Mouse (Mus musculus) hindbrain, embryonic 11.5 days (tissue): ENCODE data around the gene Pkn1. TPM values are rescaled to one million over a fixed set of nuclear protein-coding genes. Genes with fewer than 3 reads are reported as not detected.

Experiments
- ATAC-seq: fragments of 200-750 bp; cut with Nextera tagmentation; 2 replicates; pipeline ENCODE4 v1.8.0; 2017; ENCODE audit warnings: mild to moderate bottlenecking, moderate TSS enrichment, moderate library complexity; ENCODE audit not compliant: low FRiP score
- DNase-seq: peaks from one replicate; pipeline ENCODE4 v3.0.0-alpha.2; 2015; ENCODE audit warnings: low spot score
- H3K27ac ChIP-seq: fragments of 300-500 bp; sonication (generic); 2 replicates; pipeline ENCODE4 v1.5.1; 2014; ENCODE audit warnings: mild to moderate bottlenecking, low read depth, low read length
- H3K27me3 ChIP-seq: fragments of 300-500 bp; sonication (generic); 2 replicates; pipeline ENCODE4 v1.6.1; 2014; ENCODE audit warnings: mild to moderate bottlenecking, low read length, moderate library complexity, mixed read lengths; ENCODE audit not compliant: control insufficient read depth, insufficient read depth
- H3K36me3 ChIP-seq: fragments of 300-500 bp; sonication (generic); 2 replicates; pipeline ENCODE4 v1.6.1; 2014; ENCODE audit warnings: mild to moderate bottlenecking, low read length, moderate library complexity, mixed read lengths; ENCODE audit not compliant: control insufficient read depth, insufficient read depth
- H3K4me1 ChIP-seq: fragments of 300-500 bp; sonication (generic); replicated peaks from 2 replicates; pipeline ENCODE4 v1.6.1; 2014; ENCODE audit warnings: low read length, mixed read lengths; ENCODE audit not compliant: control insufficient read depth, insufficient read depth
- H3K4me2 ChIP-seq: fragments of 300-500 bp; sonication (generic); replicated peaks from 2 replicates; pipeline ENCODE4 v1.6.1; 2014; ENCODE audit warnings: mild to moderate bottlenecking, low read depth, low read length
- H3K4me3 ChIP-seq: fragments of 300-500 bp; sonication (generic); 2 replicates; pipeline ENCODE4 v1.5.1; 2014; ENCODE audit warnings: low read depth, low read length
- H3K9ac ChIP-seq: fragments of 300-500 bp; sonication (generic); 2 replicates; pipeline ENCODE4 v1.6.1; 2014; ENCODE audit warnings: low read depth, low read length
- H3K9me3 ChIP-seq: fragments of 300-500 bp; sonication (generic); 2 replicates; pipeline ENCODE4 v1.6.1; 2016; ENCODE audit warnings: low read length; ENCODE audit not compliant: control insufficient read depth
- WGBS: fragments of 180-500 bp; shearing (Covaris S2); extraction: QIAGEN DNeasy Blood & Tissue Kit; methylation state at CpG from one replicate; pipeline ENCODE4 v1.1.7; 2014; 5-methylcytosine and 5-hydroxymethylcytosine counted together
- polyA plus RNA-seq: library from polyadenylated mRNA; unstranded; fragments of >200 nt; fragmentation: Nextera tagmentation; extraction: Ambion mirVana; gene quantifications from 2 replicates; pipeline ENCODE4 v1.2.1, GENCODE M21; 2014

Pkn1 gene
- polyA plus RNA-seq, 1 experiment from 2014 or later = 22.6 TPM

GRCm38 (mm10) chr8:83680603-83681002, 18.4 kb downstream of the Pkn1 start:
- H3K36me3 ChIP-seq = no peaks in the 10 kb centered on the region; the same call in none of the 2 replicates
- no peak overlapping the region for H3K4me3 ChIP-seq
- no peak overlapping the region for H3K4me2 ChIP-seq
- no peak overlapping the region for H3K27ac ChIP-seq
- H3K9ac ChIP-seq = no peak overlapping the region
- DNase-seq (no peak), ATAC-seq (no peak)
- H3K4me1 ChIP-seq = no peaks in the 10 kb centered on the region
- H3K27me3 ChIP-seq = no peaks in the 10 kb centered on the region
- WGBS = 83% methylated on average over 5 of the region's 5 CpGs
- no peaks in the 10 kb centered on the region for H3K9me3 ChIP-seq

DNA sequence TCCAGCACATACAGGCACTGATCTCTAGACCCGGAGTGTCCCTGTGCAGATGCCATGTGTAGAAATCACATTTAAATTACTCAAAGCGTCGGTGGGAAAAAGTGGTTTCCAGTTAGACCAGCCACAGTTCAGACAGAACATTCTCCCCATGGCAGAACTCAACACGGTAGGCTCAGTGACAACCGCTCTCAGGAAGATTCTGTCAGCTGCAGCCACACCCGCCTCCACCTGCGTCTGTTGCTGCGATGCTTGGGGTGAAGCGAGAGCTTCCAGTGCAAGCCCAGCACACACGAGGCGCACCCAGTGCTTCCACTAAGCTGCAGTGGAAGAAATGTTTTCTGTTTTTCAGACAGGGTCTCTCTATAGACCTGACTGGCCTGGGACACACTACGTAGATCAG, 19.1 kb downstream of the Pkn1 start:
- no peaks in the 10 kb centered on the region for H3K4me1 ChIP-seq
- H3K4me2 ChIP-seq = no peak overlapping the region
- no peak overlapping the region for H3K27ac ChIP-seq
- no peaks in the 10 kb centered on the region; the same call in none of the 2 replicates for H3K36me3 ChIP-seq
- 92% methylated on average over 12 of the region's 12 CpGs for WGBS
- H3K27me3 ChIP-seq = no peaks in the 10 kb centered on the region
- H3K4me3 ChIP-seq = no peak overlapping the region
- DNase-seq (no peak), ATAC-seq (no peak)
- no peaks in the 10 kb centered on the region for H3K9me3 ChIP-seq
- no peak overlapping the region for H3K9ac ChIP-seq

DNA sequence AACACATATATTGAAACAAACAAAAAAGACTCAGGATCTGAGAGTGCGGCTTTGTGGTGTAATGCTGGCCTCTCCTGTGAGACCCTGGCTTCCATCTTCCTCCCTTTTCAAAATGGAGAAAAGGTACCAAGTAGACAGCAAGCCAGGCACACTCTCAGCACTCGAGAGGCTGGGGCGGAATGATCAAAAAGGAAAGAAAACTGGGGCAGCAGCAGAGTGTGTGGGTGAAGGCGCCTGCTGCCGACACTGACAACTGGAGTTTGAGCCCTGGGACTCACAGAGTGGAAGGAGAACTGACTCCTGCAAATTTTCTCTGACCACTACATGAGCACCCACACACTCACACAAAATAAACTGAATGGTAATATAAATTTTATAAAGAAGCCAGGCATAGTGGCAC, 24.5 kb downstream of the Pkn1 start:
- no peaks in the 10 kb centered on the region for H3K4me1 ChIP-seq
- H3K27me3 ChIP-seq = no peaks in the 10 kb centered on the region
- no peaks in the 10 kb centered on the region for H3K9me3 ChIP-seq
- H3K4me2 ChIP-seq = no peak overlapping the region
- no peak overlapping the region for H3K27ac ChIP-seq
- ATAC-seq (no peak), DNase-seq (no peak)
- no peak overlapping the region for H3K9ac ChIP-seq
- no peaks in the 10 kb centered on the region; the same call in 1 of the 2 replicates for H3K36me3 ChIP-seq
- H3K4me3 ChIP-seq = no peak overlapping the region
- 85% methylated on average over 5 of the region's 5 CpGs for WGBS

GRCm38 (mm10) chr8:83672936-83673335, 26.0 kb downstream of the Pkn1 start:
- H3K36me3 ChIP-seq = no peaks in the 10 kb centered on the region; the same call in 1 of the 2 replicates
- ATAC-seq (no peak), DNase-seq (no peak)
- H3K27ac ChIP-seq = no peak overlapping the region
- no peak overlapping the region for H3K4me2 ChIP-seq
- WGBS = 52% methylated on average over 5 of the region's 5 CpGs
- H3K4me1 ChIP-seq = peaks cover 5% of the 10 kb centered on the region
- H3K27me3 ChIP-seq = peaks cover 1% of the 10 kb centered on the region; the same call in 1 of the 2 replicates
- H3K9me3 ChIP-seq = no peaks in the 10 kb centered on the region
- no peak overlapping the region for H3K4me3 ChIP-seq
- H3K9ac ChIP-seq = no peak overlapping the region

- ATAC-seq (0 out of 2 replicates have a peak, but pooled peaks have one; percentile 6), DNase-seq (no peak)
- Histone ChIP-seq H3K4me3 (0 out of 2 replicates have a peak overlapping the region, but pooled peaks have one; percentile 31), H3K27me3 (peaks cover 6% of the 10 kb centered on the region), H3K27ac (no peak overlapping the region), H3K4me2 (no peak overlapping the region; the same call in 1 of the 2 replicates), H3K4me1 (peaks cover 5% of the 10 kb centered on the region), H3K9me3 (no peaks in the 10 kb centered on the region), H3K9ac (no peak overlapping the region; the same call in 1 of the 2 replicates), H3K36me3 (no peaks in the 10 kb centered on the region)
- 79% methylated on average over 16 of the region's 16 CpGs for WGBS
These were observed 30.0 kb downstream of the Pkn1 start for GRCm38 (mm10) chr8:83669013-83669412.

- Histone ChIP-seq H3K27ac (no peak overlapping the region), H3K9me3 (no peaks in the 10 kb centered on the region), H3K9ac (peak overlapping the region; percentile 68), H3K36me3 (no peaks in the 10 kb centered on the region), H3K4me2 (peak overlapping the region; percentile 74), H3K27me3 (peaks cover 6% of the 10 kb centered on the region), H3K4me3 (peak overlapping the region; percentile 31), H3K4me1 (peaks cover 5% of the 10 kb centered on the region)
- ATAC-seq (peak; percentile 55), DNase-seq (peak; percentile 92)
- 22% methylated on average over 80 of the region's 80 CpGs for WGBS
These were observed 30.7 kb downstream of the Pkn1 start for GRCm38 (mm10) chr8:83668010-83668916.

- WGBS = 85% methylated on average over 10 of the region's 10 CpGs
- ATAC-seq (0 out of 2 replicates have a peak, but pooled peaks have one; percentile 2), DNase-seq (no peak)
- Histone ChIP-seq H3K9ac (no peak overlapping the region), H3K27me3 (peaks cover 6% of the 10 kb centered on the region), H3K27ac (no peak overlapping the region), H3K4me3 (no peak overlapping the region), H3K4me2 (no peak overlapping the region), H3K36me3 (no peaks in the 10 kb centered on the region), H3K4me1 (peaks cover 5% of the 10 kb centered on the region), H3K9me3 (no peaks in the 10 kb centered on the region)
These were observed 31.5 kb downstream of the Pkn1 start for GRCm38 (mm10) chr8:83667526-83667925.

DNA sequence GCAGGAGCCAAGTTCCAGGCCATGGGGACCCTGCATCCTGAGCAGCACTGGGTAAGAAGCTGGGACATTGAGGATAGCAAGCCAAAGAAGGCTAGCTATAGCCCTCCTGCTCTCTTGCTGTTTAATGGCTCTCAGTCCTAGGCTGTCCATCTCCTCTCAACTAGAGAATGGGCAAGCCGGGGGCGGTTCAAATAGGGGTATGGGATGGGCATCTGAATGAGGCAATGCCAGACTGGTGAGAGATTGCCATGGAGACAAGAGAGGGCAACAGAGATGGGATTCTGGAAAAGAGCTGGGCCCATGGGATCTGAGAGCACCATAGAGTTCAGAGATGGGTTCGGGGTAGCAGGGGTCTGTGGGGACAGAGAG, 32.1 kb downstream of the Pkn1 start:
- no peak for ATAC-seq
- H3K9ac ChIP-seq = no peak overlapping the region
- 94% methylated on average over 3 of the region's 3 CpGs for WGBS
- no peaks in the 10 kb centered on the region for H3K36me3 ChIP-seq
- H3K4me3 ChIP-seq = no peak overlapping the region
- H3K4me2 ChIP-seq = no peak overlapping the region
- H3K27me3 ChIP-seq = peaks cover 6% of the 10 kb centered on the region
- H3K9me3 ChIP-seq = no peaks in the 10 kb centered on the region
- H3K27ac ChIP-seq = no peak overlapping the region
- no peak for DNase-seq
- peaks cover 9% of the 10 kb centered on the region for H3K4me1 ChIP-seq
